In the genomic region with DNA sequence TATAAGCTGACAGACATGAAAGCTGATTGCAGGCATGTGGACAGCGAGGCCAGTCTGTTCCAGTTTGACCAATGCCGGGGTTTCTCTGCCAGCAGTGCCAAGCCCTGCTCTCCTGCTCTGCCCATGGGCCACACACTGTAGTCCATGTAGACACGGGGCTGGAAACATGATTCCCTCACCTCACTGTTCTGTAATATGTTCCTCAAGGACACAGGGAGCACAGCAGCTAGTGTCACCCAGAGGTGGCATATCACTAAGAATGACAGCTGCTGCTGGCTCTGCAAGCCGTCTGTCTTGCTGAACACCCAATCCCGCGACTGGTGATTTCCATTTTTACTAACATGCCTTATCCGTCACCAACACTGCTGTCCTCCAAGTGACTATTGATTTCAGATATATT, we compare ENCODE assay signal across 12 mouse cellular contexts.
DNase-seq lines count a peak whose midpoint lies in the region; ATAC-seq and TF ChIP-seq lines count a peak whose summit lies in the region.
"Had no signal": no experiment of that assay in that cellular context is flagged by ENCODE, and none has a peak within 500 bp of the region (broad histone marks: within the 10 kb centered on the region; RNA-seq: fewer than 3 reads in every experiment).

No protein-coding gene starts in this region.

- intact Hi-C loops in gastrocnemius, postnatal 36 days (cut with DNase I): no loop called here

- H3K4me2 ChIP-seq in liver, embryonic 12.5 days: no peak overlapping the region
- peak overlapping the region; percentile 3; the same call in 1 of the 2 replicates for H3K4me2 ChIP-seq in heart, embryonic 15.5 days
- H3K4me2 ChIP-seq: liver, embryonic 13.5 days had no signal

- no peak overlapping the region for H3K4me3 ChIP-seq in liver, adult 2 months (ENCODE audit: insufficient read depth, low read depth, low read length)
- no peak overlapping the region for H3K4me3 ChIP-seq in liver, embryonic 12.5 days
- no peak overlapping the region for H3K4me3 ChIP-seq in heart, embryonic 15.5 days
- H3K4me3 ChIP-seq: liver, embryonic 13.5 days; midbrain, embryonic 10.5 days had no signal

- TF ChIP-seq POLR2A in liver, adult 2 months (IDR thresholded peaks at IDR 0.05; ENCODE audit: extremely low read depth, insufficient read depth, low read length): no peak

- peak; percentile 39 for DNase-seq in liver, adult 2 months (ENCODE audit: extremely low read depth, low read depth, low spot score)
- peak; percentile 14 to 21 for DNase-seq in gastrocnemius, postnatal 36 days
- peak; percentile 13 for DNase-seq in lung, postnatal 36 days
- no peak for DNase-seq in testis, postnatal 14 days (ENCODE audit: low spot score)
- DNase-seq in MN1 (ENCODE audit: low spot score): no peak
- DNase-seq: cerebellum, adult 11 months; kidney, adult 18-20 months; liver, embryonic 13.5 days; thymus, postnatal 14 days had no signal

- no peak overlapping the region for H3K9ac ChIP-seq in liver, adult 2 months (ENCODE audit: low read depth, low read length)
- H3K9ac ChIP-seq in liver, embryonic 12.5 days: no peak overlapping the region
- H3K9ac ChIP-seq in heart, embryonic 15.5 days: no peak overlapping the region
- H3K9ac ChIP-seq: liver, embryonic 13.5 days had no signal

- H3K9me3 ChIP-seq in liver, embryonic 12.5 days (replicated peaks): no peaks in the 10 kb centered on the region
- H3K9me3 ChIP-seq in heart, embryonic 15.5 days (replicated peaks): no peaks in the 10 kb centered on the region
- H3K9me3 ChIP-seq: liver, embryonic 13.5 days; midbrain, embryonic 10.5 days had no signal

- no peaks in the 10 kb centered on the region for H3K4me1 ChIP-seq in liver, adult 2 months (ENCODE audit: control insufficient read depth, insufficient read depth, low read length)
- no peaks in the 10 kb centered on the region for H3K4me1 ChIP-seq in liver, embryonic 12.5 days
- peaks cover 20% of the 10 kb centered on the region for H3K4me1 ChIP-seq in heart, embryonic 15.5 days (replicated peaks)
- H3K4me1 ChIP-seq: liver, embryonic 13.5 days; midbrain, embryonic 10.5 days had no signal

- H3K27me3 ChIP-seq in liver, adult 2 months (ENCODE audit: control insufficient read depth, insufficient read depth, low read length): no peaks in the 10 kb centered on the region
- no peaks in the 10 kb centered on the region for H3K27me3 ChIP-seq in liver, embryonic 12.5 days (replicated peaks)
- no peaks in the 10 kb centered on the region for H3K27me3 ChIP-seq in heart, embryonic 15.5 days
- H3K27me3 ChIP-seq: liver, embryonic 13.5 days had no signal

- H3K27ac ChIP-seq in liver, adult 2 months (replicated peaks; ENCODE audit: insufficient read depth, low read depth, low read length): no peak overlapping the region
- H3K27ac ChIP-seq in liver, embryonic 12.5 days: no peak overlapping the region
- H3K27ac ChIP-seq in heart, embryonic 15.5 days: peak overlapping the region; percentile 43
- H3K27ac ChIP-seq: liver, embryonic 13.5 days; midbrain, embryonic 10.5 days had no signal

- no peaks in the 10 kb centered on the region for H3K79me2 ChIP-seq in liver, adult 2 months (ENCODE audit: control insufficient read depth, insufficient read depth, low read length)

- ATAC-seq in liver, embryonic 12.5 days: no peak
- peak; percentile 74 for ATAC-seq in heart, embryonic 15.5 days (replicated peaks; ENCODE audit: insufficient number of reproducible peaks, insufficient read depth, low FRiP score, low read depth)

- 65% methylated on average over 7 of the region's 7 CpGs for WGBS in liver, adult 2 months
- 67% methylated on average over 7 of the region's 7 CpGs for WGBS in liver, embryonic 12.5 days (ENCODE audit: insufficient replicate concordance)
- 47% methylated on average over 7 of the region's 7 CpGs for WGBS in heart, embryonic 15.5 days

- TF ChIP-seq CTCF in liver, adult 2 months (IDR thresholded peaks at IDR 0.05; ENCODE audit: low read depth, low read length): no peak

- no peaks in the 10 kb centered on the region for H3K36me3 ChIP-seq in liver, adult 2 months (ENCODE audit: control insufficient read depth, insufficient read depth, low read length)
- H3K36me3 ChIP-seq in liver, embryonic 12.5 days: no peaks in the 10 kb centered on the region
- H3K36me3 ChIP-seq in heart, embryonic 15.5 days: no peaks in the 10 kb centered on the region
- H3K36me3 ChIP-seq: liver, embryonic 13.5 days; midbrain, embryonic 10.5 days had no signal

Comparison
In these comparisons a context has a peak if more than half of its experiments do, and no peak if none do; other contexts are left out.
1. DNase-seq: peak in liver, adult 2 months (single experiment), gastrocnemius, postnatal 36 days (2 of 2) and lung, postnatal 36 days (single experiment); none in testis, postnatal 14 days (single experiment) and MN1 (single experiment).